Mouse (Mus musculus) liver, adult 2 months (tissue): ENCODE data around the gene Cfap299. TPM values are rescaled to one million over a fixed set of nuclear protein-coding genes. Genes with fewer than 3 reads are reported as not detected.
"Not testable (repeated sequence)": the region's sequence is repeated elsewhere in the genome, so short reads cannot be mapped to it uniquely, and the experiment has no call there.

Source experiments
- DNase-seq: peaks from one replicate; pipeline ENCODE4 v3.0.0-alpha.2; 2011; ENCODE audit warnings: low read depth, low spot score; ENCODE audit errors: extremely low read depth
- H3K27ac ChIP-seq: fragments of 200-500 bp; replicated peaks from 2 replicates; pipeline ENCODE4 v1.5.1; 2012; ENCODE audit warnings: low read depth, mild to moderate bottlenecking, control low read depth, inconsistent platforms, low read length; ENCODE audit not compliant: insufficient read depth
- H3K27me3 ChIP-seq: fragments of 200-500 bp; 2 replicates; pipeline ENCODE4 v1.6.1; 2012; ENCODE audit warnings: mild to moderate bottlenecking, moderate library complexity, low read length, inconsistent platforms; ENCODE audit not compliant: control insufficient read depth, insufficient read depth
- H3K36me3 ChIP-seq: fragments of 200-500 bp; 2 replicates; pipeline ENCODE4 v1.6.1; 2012; ENCODE audit warnings: low read length, inconsistent platforms; ENCODE audit not compliant: control insufficient read depth, insufficient read depth
- H3K4me1 ChIP-seq: fragments of 200-500 bp; 2 replicates; pipeline ENCODE4 v1.6.1; 2011; ENCODE audit warnings: low read length; ENCODE audit not compliant: control insufficient read depth, insufficient read depth
- H3K4me3 ChIP-seq: fragments of 200-500 bp; 2 replicates; pipeline ENCODE4 v1.5.1; 2011; ENCODE audit warnings: low read depth, mild to moderate bottlenecking, control low read depth, low read length, moderate library complexity; ENCODE audit not compliant: insufficient read depth
- H3K79me2 ChIP-seq: fragments of 200-500 bp; 2 replicates; pipeline ENCODE4 v1.6.1; 2012; ENCODE audit warnings: inconsistent platforms, mild to moderate bottlenecking, low read length, moderate library complexity; ENCODE audit not compliant: control insufficient read depth, insufficient read depth
- H3K9ac ChIP-seq: fragments of 200-500 bp; 2 replicates; pipeline ENCODE4 v1.6.1; 2012; ENCODE audit warnings: low read depth, mild to moderate bottlenecking, control low read depth, inconsistent platforms, low read length
- CTCF ChIP-seq: fragments of 200-500 bp; IDR thresholded peaks from 2 replicates; pipeline ENCODE4 v1.5.1; 2011; ENCODE audit warnings: low read depth, low read length, control low read depth
- POLR2A ChIP-seq: fragments of 200-500 bp; IDR thresholded peaks from 2 replicates; pipeline ENCODE4 v1.6.1; 2011; ENCODE audit warnings: low read length, control low read depth; ENCODE audit not compliant: insufficient read depth; ENCODE audit errors: extremely low read depth
- WGBS: fragments of 180-500 bp; shearing (Covaris S2); methylation state at CpG from one replicate; pipeline ENCODE4 v1.1.7; 2018; 5-methylcytosine and 5-hydroxymethylcytosine counted together
- polyA plus RNA-seq: library from polyadenylated mRNA; depleted of rRNA; stranded (reverse); fragments of >200 nt; gene quantifications from 2 replicates; pipeline ENCODE4 v1.2.3, GENCODE M21; 2012
- total RNA-seq: library from RNA; depleted of rRNA; stranded (reverse); fragments of >200 nt; gene quantifications from 2 replicates; pipeline ENCODE4 v1.2.3, GENCODE M21; 2014

Cfap299 gene
- total and polyA plus RNA-seq, 2 experiments, result not detected

GRCm38 (mm10) chr5:98293049-98293715, 35.9 kb upstream of the Cfap299 start:
- Histone ChIP-seq H3K27me3 (no peaks in the 10 kb centered on the region), H3K79me2 (no peaks in the 10 kb centered on the region), H3K27ac (no peak overlapping the region), H3K9ac (no peak overlapping the region), H3K36me3 (no peaks in the 10 kb centered on the region), H3K4me3 (no peak overlapping the region), H3K4me1 (no peaks in the 10 kb centered on the region)
- TF ChIP-seq CTCF, result no peak
- TF ChIP-seq POLR2A, result no peak
- 4% methylated on average over 12 of the region's 12 CpGs for WGBS
- no peak for DNase-seq

GRCm38 (mm10) chr5:98300079-98300478, 29.0 kb upstream of the Cfap299 start:
- no peaks in the 10 kb centered on the region for H3K36me3 ChIP-seq
- H3K27ac ChIP-seq, result no peak overlapping the region
- H3K4me1 ChIP-seq, result no peaks in the 10 kb centered on the region
- H3K9ac ChIP-seq, result no peak overlapping the region
- H3K79me2 ChIP-seq, result no peaks in the 10 kb centered on the region
- 54% methylated on average over 4 of the region's 4 CpGs for WGBS
- H3K27me3 ChIP-seq, result no peaks in the 10 kb centered on the region
- TF ChIP-seq CTCF (no peak), POLR2A (no peak)
- DNase-seq, result no peak
- no peak overlapping the region for H3K4me3 ChIP-seq

- TF ChIP-seq POLR2A, result no peak
- no peak for TF ChIP-seq CTCF
- no peak overlapping the region for H3K4me3 ChIP-seq
- H3K9ac ChIP-seq, result no peak overlapping the region
- H3K27me3 ChIP-seq, result no peaks in the 10 kb centered on the region
- no peak for DNase-seq
- H3K27ac ChIP-seq, result no peak overlapping the region
- 67% methylated on average over 4 of the region's 4 CpGs for WGBS
- no peaks in the 10 kb centered on the region for H3K4me1 ChIP-seq
- no peaks in the 10 kb centered on the region for H3K36me3 ChIP-seq
- no peaks in the 10 kb centered on the region for H3K79me2 ChIP-seq
These were observed 23.4 kb upstream of the Cfap299 start for GRCm38 (mm10) chr5:98305673-98306072.

DNA sequence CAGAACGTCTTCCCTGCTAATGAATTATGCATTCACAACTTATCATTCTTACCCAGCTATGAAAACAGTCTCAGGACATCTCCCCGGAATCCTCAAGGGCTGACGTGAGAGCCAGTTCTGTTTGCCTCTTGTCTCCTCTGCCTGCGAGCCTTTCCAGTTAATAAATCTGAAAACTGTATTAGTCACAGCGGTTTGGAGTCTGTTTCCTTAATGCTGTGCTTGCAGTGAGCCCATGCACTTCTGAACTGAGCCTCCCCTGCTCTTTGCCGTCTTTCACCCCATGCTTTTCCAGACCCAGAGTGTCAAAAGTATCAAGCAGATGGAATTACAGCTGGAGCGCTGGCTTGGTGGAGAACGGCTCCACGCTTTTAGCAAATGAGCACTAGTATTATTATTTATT, 22.6 kb upstream of the Cfap299 start:
- no peak for TF ChIP-seq CTCF
- no peak for DNase-seq
- H3K79me2 ChIP-seq, result no peaks in the 10 kb centered on the region
- 77% methylated on average over 9 of the region's 9 CpGs for WGBS
- no peaks in the 10 kb centered on the region for H3K36me3 ChIP-seq
- H3K27ac ChIP-seq, result no peak overlapping the region
- no peaks in the 10 kb centered on the region for H3K4me1 ChIP-seq
- no peak overlapping the region for H3K9ac ChIP-seq
- no peak overlapping the region for H3K4me3 ChIP-seq
- H3K27me3 ChIP-seq, result no peaks in the 10 kb centered on the region

DNA sequence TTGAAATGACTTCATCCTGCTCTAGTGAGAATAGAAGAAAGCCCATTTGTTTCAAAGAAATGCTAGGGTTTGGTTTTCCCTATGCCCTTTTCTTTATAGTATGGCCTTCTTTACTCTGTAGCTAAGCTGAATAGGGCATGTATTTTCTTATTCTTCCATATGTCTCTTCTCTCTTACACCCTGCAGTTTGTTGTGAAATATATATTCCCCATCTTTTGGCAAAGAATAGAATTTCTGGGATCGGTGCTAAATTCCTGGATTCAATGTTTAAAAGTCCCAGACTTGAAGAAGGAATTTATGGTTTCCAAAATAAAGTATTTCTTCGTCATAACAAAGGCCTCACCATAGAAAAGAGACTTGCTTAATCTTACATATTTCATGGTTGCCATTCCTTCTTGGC, 2.5 kb upstream of the Cfap299 start:
- Histone ChIP-seq H3K36me3 (no peaks in the 10 kb centered on the region), H3K27ac (no peak overlapping the region), H3K79me2 (no peaks in the 10 kb centered on the region), H3K27me3 (no peaks in the 10 kb centered on the region), H3K4me1 (peaks cover 2% of the 10 kb centered on the region; the same call in 1 of the 2 replicates), H3K4me3 (no peak overlapping the region), H3K9ac (no peak overlapping the region)
- 86% methylated on average over 2 of the region's 2 CpGs for WGBS
- no peak for DNase-seq
- TF ChIP-seq CTCF (no peak), POLR2A (no peak)

DNA sequence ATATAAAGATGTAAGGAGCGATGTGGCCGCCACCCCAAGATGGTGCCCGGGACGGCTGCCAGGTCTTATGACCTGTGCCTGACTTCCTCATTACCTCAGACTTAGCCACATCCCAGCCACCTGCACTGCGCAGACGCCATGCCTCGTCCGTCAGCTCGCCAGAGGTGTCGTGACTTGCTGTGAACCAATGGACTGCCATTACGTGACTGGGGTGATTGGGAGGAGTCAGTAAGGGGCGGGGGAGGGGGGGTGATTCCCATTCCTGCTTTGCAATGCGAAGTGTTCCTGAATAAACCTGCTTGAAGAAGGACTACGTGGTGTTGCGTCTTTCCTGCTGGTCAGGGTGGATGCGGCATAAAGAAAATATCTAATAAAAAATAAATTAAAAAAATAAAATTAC, 14.6 kb downstream of the Cfap299 start:
- H3K4me3 ChIP-seq, H3K36me3 ChIP-seq, H3K9ac ChIP-seq, H3K4me1 ChIP-seq, H3K27ac ChIP-seq, H3K79me2 ChIP-seq, H3K27me3 ChIP-seq, DNase-seq: not testable (repeated sequence)
- WGBS, result 87% methylated on average over 16 of the region's 16 CpGs
